Mouse (Mus musculus) CD4-positive, CD25-positive, alpha-beta regulatory T cell, adult 2 months (primary cell): ENCODE data around the gene Wdr63.

Source experiments
- DNase-seq: peaks from one replicate; pipeline ENCODE4 v3.0.0-alpha.2; 2012; ENCODE audit warnings: low read depth, low spot score

Gene Wdr63

GRCm38 (mm10) chr3:146107921-146108571 is at the start of gene Wdr63:
Gene Wdr63 (minus strand): TSS chr3:146108130.
- peak; percentile 85 for DNase-seq

GRCm38 (mm10) chr3:146156811-146157210 is 48.9 kb upstream of the Wdr63 start:
- no peak for DNase-seq

- peak; percentile 33 for DNase-seq
Measured at GRCm38 (mm10) chr3:146155628-146156576, 48.0 kb upstream of the Wdr63 start.

- DNase-seq = peak; percentile 40
Measured at GRCm38 (mm10) chr3:146153862-146154611, 46.1 kb upstream of the Wdr63 start.

- DNase-seq = no peak
Measured at GRCm38 (mm10) chr3:146152913-146153312, 45.0 kb upstream of the Wdr63 start.

GRCm38 (mm10) chr3:146152348-146152747 is 44.4 kb upstream of the Wdr63 start:
- DNase-seq = peak; percentile 38

- no peak for DNase-seq
Measured at GRCm38 (mm10) chr3:146151755-146152154, 43.8 kb upstream of the Wdr63 start.

- DNase-seq = no peak
Measured at GRCm38 (mm10) chr3:146151328-146151727, 43.4 kb upstream of the Wdr63 start.

- DNase-seq = peak; percentile 50
Measured at GRCm38 (mm10) chr3:146150560-146150959, 42.6 kb upstream of the Wdr63 start.

- DNase-seq = peak; percentile 73
Measured at GRCm38 (mm10) chr3:146150058-146150400, 42.1 kb upstream of the Wdr63 start.

GRCm38 (mm10) chr3:146149156-146150057 is 41.5 kb upstream of the Wdr63 start, which contains the start of gene Mcoln2:
Gene Mcoln2 (plus strand): TSS chr3:146149833.
- peak; percentile 46 for DNase-seq

GRCm38 (mm10) chr3:146146131-146146530 is 38.2 kb upstream of the Wdr63 start:
- peak; percentile 37 for DNase-seq

GRCm38 (mm10) chr3:146145501-146145900 is 37.6 kb upstream of the Wdr63 start:
- DNase-seq = peak; percentile 61

GRCm38 (mm10) chr3:146142523-146142922 is 34.6 kb upstream of the Wdr63 start:
- no peak for DNase-seq

GRCm38 (mm10) chr3:146140276-146140675 is 32.3 kb upstream of the Wdr63 start:
- no peak for DNase-seq

GRCm38 (mm10) chr3:146136422-146136821 is 28.5 kb upstream of the Wdr63 start:
- peak; percentile 32 for DNase-seq

GRCm38 (mm10) chr3:146135417-146135816 is 27.5 kb upstream of the Wdr63 start:
- no peak for DNase-seq

- DNase-seq = no peak
Measured at GRCm38 (mm10) chr3:146134834-146135233, 26.9 kb upstream of the Wdr63 start.

GRCm38 (mm10) chr3:146127205-146127604 is 19.3 kb upstream of the Wdr63 start:
- DNase-seq = no peak

- peak; percentile 37 for DNase-seq
Measured at GRCm38 (mm10) chr3:146123464-146123825, 15.5 kb upstream of the Wdr63 start.
